24 mouse cellular contexts compared by ENCODE assay signal in the genomic region with DNA sequence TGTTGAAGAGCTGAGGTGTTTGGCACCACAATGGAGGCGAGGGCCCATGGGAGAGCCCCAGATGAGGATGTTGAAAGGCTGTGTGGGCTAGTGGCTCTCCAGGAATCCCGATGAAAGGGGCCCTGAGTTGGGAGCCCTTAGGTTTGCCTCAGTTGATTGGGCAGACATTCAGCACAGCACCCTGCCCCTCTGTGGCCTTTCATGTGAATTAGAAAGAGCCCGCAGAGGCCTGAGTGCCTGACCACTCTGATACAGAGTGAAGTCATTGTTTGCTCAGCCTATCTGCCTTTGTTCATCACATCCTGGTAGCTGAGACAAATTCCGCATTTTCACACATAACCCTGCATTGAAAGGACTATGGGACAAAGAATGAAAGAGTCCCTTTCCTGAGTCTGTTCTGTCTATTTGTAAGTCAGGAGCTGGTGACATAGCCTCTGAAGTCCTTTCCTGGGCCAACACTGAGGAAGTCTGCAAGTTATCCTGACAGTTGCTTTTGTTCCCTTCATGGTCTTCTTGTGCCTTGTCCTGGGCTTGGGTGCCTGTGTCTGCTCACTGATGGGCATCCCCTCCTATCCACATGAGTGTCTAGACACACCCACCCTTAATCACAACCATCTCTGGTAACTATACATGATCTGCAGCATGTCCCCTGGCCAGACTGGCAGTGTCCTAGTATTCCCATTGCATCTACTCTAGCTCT. TPM values are rescaled to one million over a fixed set of nuclear protein-coding genes. Genes with fewer than 3 reads are reported as not detected.
DNase-seq lines count a peak whose midpoint lies in the region; ATAC-seq and TF ChIP-seq lines count a peak whose summit lies in the region.
"Had no signal": no experiment of that assay in that cellular context is flagged by ENCODE, and none has a peak within 500 bp of the region (broad histone marks: within the 10 kb centered on the region; RNA-seq: fewer than 3 reads in every experiment).

No protein-coding gene starts in this region.

- no peak overlapping the region for H3K4me3 ChIP-seq in heart, embryonic 10.5 days
- H3K4me3 ChIP-seq in heart, adult 2 months = no peak overlapping the region
- H3K4me3 ChIP-seq in heart, embryonic 14.5 days (ENCODE audit: control insufficient read depth in 1 of 2, insufficient read depth in 1 of 2, low read depth in 1 of 2, low read length in 2 of 2) = no peak overlapping the region
- no peak overlapping the region for H3K4me3 ChIP-seq in hindbrain, embryonic 10.5 days
- no peak overlapping the region for H3K4me3 ChIP-seq in hindbrain, embryonic 16.5 days (ENCODE audit: low read length)
- H3K4me3 ChIP-seq in embryonic facial prominence, embryonic 12.5 days = no peak overlapping the region
- H3K4me3 ChIP-seq: gastrocnemius, adult 2 months; hindbrain, embryonic 13.5 days; intestine, embryonic 15.5 days had no signal

- no peak for TF ChIP-seq CTCF in heart, adult 2 months (IDR thresholded peaks at IDR 0.05)

- no peaks in the 10 kb centered on the region for H3K36me3 ChIP-seq in heart, embryonic 10.5 days
- H3K36me3 ChIP-seq in heart, adult 2 months (ENCODE audit: control insufficient read depth, insufficient read depth, low read length) = no peaks in the 10 kb centered on the region
- H3K36me3 ChIP-seq in heart, embryonic 14.5 days (ENCODE audit: control insufficient read depth, insufficient read depth, low read length) = no peaks in the 10 kb centered on the region
- no peaks in the 10 kb centered on the region for H3K36me3 ChIP-seq in hindbrain, embryonic 10.5 days
- H3K36me3 ChIP-seq in hindbrain, embryonic 16.5 days (ENCODE audit: control insufficient read depth, insufficient read depth, low read length) = no peaks in the 10 kb centered on the region
- no peaks in the 10 kb centered on the region for H3K36me3 ChIP-seq in embryonic facial prominence, embryonic 12.5 days
- H3K36me3 ChIP-seq: hindbrain, embryonic 13.5 days; intestine, embryonic 15.5 days had no signal

- H3K27me3 ChIP-seq in heart, embryonic 10.5 days (ENCODE audit: insufficient read depth, poor library complexity, severe bottlenecking) = no peaks in the 10 kb centered on the region
- H3K27me3 ChIP-seq in heart, adult 2 months (ENCODE audit: control insufficient read depth, insufficient read depth, low read length) = no peaks in the 10 kb centered on the region
- no peaks in the 10 kb centered on the region for H3K27me3 ChIP-seq in heart, embryonic 14.5 days (ENCODE audit: control insufficient read depth, insufficient read depth, low read length)
- H3K27me3 ChIP-seq in hindbrain, embryonic 10.5 days (ENCODE audit: insufficient read depth, poor library complexity, severe bottlenecking) = no peaks in the 10 kb centered on the region
- H3K27me3 ChIP-seq in hindbrain, embryonic 16.5 days (replicated peaks; ENCODE audit: control insufficient read depth, insufficient read depth, low read length) = no peaks in the 10 kb centered on the region
- no peaks in the 10 kb centered on the region for H3K27me3 ChIP-seq in embryonic facial prominence, embryonic 12.5 days
- H3K27me3 ChIP-seq: hindbrain, embryonic 13.5 days; intestine, embryonic 15.5 days had no signal

- intact Hi-C loops in heart, adult 2 months (cut with DNase I) = no loop called here

- H3K9me3 ChIP-seq in heart, embryonic 10.5 days = no peaks in the 10 kb centered on the region
- H3K9me3 ChIP-seq in heart, embryonic 14.5 days (ENCODE audit: control insufficient read depth, low read length) = no peaks in the 10 kb centered on the region
- H3K9me3 ChIP-seq in hindbrain, embryonic 10.5 days = no peaks in the 10 kb centered on the region
- H3K9me3 ChIP-seq in hindbrain, embryonic 16.5 days (ENCODE audit: control insufficient read depth, low read length) = no peaks in the 10 kb centered on the region
- no peaks in the 10 kb centered on the region for H3K9me3 ChIP-seq in embryonic facial prominence, embryonic 12.5 days
- H3K9me3 ChIP-seq: hindbrain, embryonic 13.5 days; intestine, embryonic 15.5 days had no signal

- TF ChIP-seq EP300 in heart, adult 2 months (IDR thresholded peaks at IDR 0.05; ENCODE audit: insufficient read depth, low read depth, low read length) = no peak

- no peak overlapping the region for H3K4me2 ChIP-seq in heart, embryonic 14.5 days (ENCODE audit: low read length)
- no peak overlapping the region for H3K4me2 ChIP-seq in hindbrain, embryonic 16.5 days (ENCODE audit: low read length)
- no peak overlapping the region for H3K4me2 ChIP-seq in embryonic facial prominence, embryonic 12.5 days (replicated peaks)
- H3K4me2 ChIP-seq: hindbrain, embryonic 13.5 days; intestine, embryonic 15.5 days had no signal

- peaks cover 6% of the 10 kb centered on the region; the same call in 1 of the 2 replicates for H3K4me1 ChIP-seq in heart, embryonic 10.5 days
- H3K4me1 ChIP-seq in heart, adult 2 months (ENCODE audit: control insufficient read depth, insufficient read depth, low read length) = peaks cover 2% of the 10 kb centered on the region; the same call in 1 of the 2 replicates
- H3K4me1 ChIP-seq in heart, embryonic 14.5 days (ENCODE audit: control insufficient read depth in 2 of 2, insufficient read depth in 2 of 2, low read length in 2 of 2) = peaks cover 5 to 6% of the 10 kb centered on the region in 2 experiments; a peak in 2 of 4 replicates
- peaks cover 16% of the 10 kb centered on the region; the same call in 1 of the 2 replicates for H3K4me1 ChIP-seq in hindbrain, embryonic 10.5 days (replicated peaks)
- no peaks in the 10 kb centered on the region for H3K4me1 ChIP-seq in hindbrain, embryonic 16.5 days (ENCODE audit: control insufficient read depth, insufficient read depth, low read depth, low read length)
- H3K4me1 ChIP-seq in embryonic facial prominence, embryonic 12.5 days = no peaks in the 10 kb centered on the region
- H3K4me1 ChIP-seq: hindbrain, embryonic 13.5 days; intestine, embryonic 15.5 days had no signal

- TF ChIP-seq POLR2A in heart, adult 2 months (IDR thresholded peaks at IDR 0.05; ENCODE audit: insufficient read depth, low read depth, low read length) = no peak

- H3K27ac ChIP-seq in heart, embryonic 10.5 days = peak overlapping the region; percentile 56
- H3K27ac ChIP-seq in heart, adult 2 months = no peak overlapping the region
- peak overlapping the region; percentile 68 to 71 for H3K27ac ChIP-seq in heart, embryonic 14.5 days (replicated peaks in 1 of 2; ENCODE audit: control insufficient read depth in 1 of 2, insufficient read depth in 1 of 2, low read depth in 2 of 2, low read length in 2 of 2)
- 0 out of 2 replicates have a peak overlapping the region, but pooled peaks have one; percentile 4 for H3K27ac ChIP-seq in hindbrain, embryonic 10.5 days
- H3K27ac ChIP-seq in hindbrain, embryonic 16.5 days (ENCODE audit: low read depth, low read length) = no peak overlapping the region
- no peak overlapping the region for H3K27ac ChIP-seq in embryonic facial prominence, embryonic 12.5 days
- H3K27ac ChIP-seq: gastrocnemius, adult 2 months; hindbrain, embryonic 13.5 days; intestine, embryonic 15.5 days had no signal

- ATAC-seq in heart, embryonic 14.5 days (ENCODE audit: insufficient number of reproducible peaks, insufficient read depth, low FRiP score, low read depth) = no peak
- ATAC-seq in hindbrain, embryonic 16.5 days = no peak
- ATAC-seq in embryonic facial prominence, embryonic 12.5 days (ENCODE audit: insufficient number of reproducible peaks, insufficient read depth, low FRiP score, low TSS enrichment) = 0 out of 2 replicates have a peak, but pooled peaks have one; percentile 35
- ATAC-seq: forebrain, embryonic 14.5 days; intestine, embryonic 15.5 days had no signal

- H3K79me2 ChIP-seq in heart, adult 2 months (replicated peaks; ENCODE audit: control insufficient read depth, insufficient read depth, low read length) = no peaks in the 10 kb centered on the region

- H3K9ac ChIP-seq in heart, adult 2 months (ENCODE audit: low read depth, low read length) = no peak overlapping the region
- no peak overlapping the region for H3K9ac ChIP-seq in heart, embryonic 14.5 days (ENCODE audit: low read length)
- no peak overlapping the region for H3K9ac ChIP-seq in hindbrain, embryonic 16.5 days (ENCODE audit: low read depth, low read length)
- H3K9ac ChIP-seq in embryonic facial prominence, embryonic 12.5 days = no peak overlapping the region
- H3K9ac ChIP-seq: hindbrain, embryonic 13.5 days; intestine, embryonic 15.5 days had no signal

- 62% methylated on average over 4 of the region's 4 CpGs for WGBS in heart, embryonic 10.5 days
- WGBS in heart, adult 2 months = 52% methylated on average over 4 of the region's 4 CpGs
- WGBS in heart, embryonic 14.5 days = 59% methylated on average over 4 of the region's 4 CpGs
- WGBS in hindbrain, embryonic 10.5 days = 61% methylated on average over 4 of the region's 4 CpGs
- WGBS in hindbrain, embryonic 16.5 days = 56% methylated on average over 4 of the region's 4 CpGs
- 81% methylated on average over 4 of the region's 4 CpGs for WGBS in embryonic facial prominence, embryonic 12.5 days

- peak; percentile 74 for DNase-seq in heart, embryonic 10.5 days (ENCODE audit: low spot score)
- no peak for DNase-seq in heart, adult 2 months
- DNase-seq in heart, adult 18-20 months = no peak
- DNase-seq in hindbrain, embryonic 10.5 days (ENCODE audit: low spot score) = no peak
- DNase-seq in adrenal gland, postnatal 25 days = no peak
- DNase-seq: adrenal gland, postnatal 10 days; cerebellum, adult 11-12 months; cerebellum, adult 9-10 months; cerebellum, postnatal 25 days; gastrocnemius, adult 2 months; gastrocnemius, postnatal 25 days; kidney, adult 18-20 months had no signal

RNA-seq across cellular contexts. Expression of a gene that starts 25.5 kb away (rescaled TPM):
- 15.7 and 25.9 TPM in 2 replicates for polyA plus RNA-seq in heart, embryonic 10.5 days (2016; fragmentation: Nextera tagmentation; extraction: Ambion mirVana)
- total RNA-seq in heart, adult 2 months (2021) = 10 to 100 TPM; 32.2 to 40.4 TPM
- 20.8 and 31.0 TPM in 2 replicates for polyA plus RNA-seq in heart, adult 2 months (2012; rRNA removed)
- polyA plus RNA-seq in heart, embryonic 14.5 days (2014; fragmentation: Nextera tagmentation; extraction: Ambion mirVana) = 42.1 and 54.0 TPM in 2 replicates
- 10 to 100 TPM; 25.5 to 40.3 TPM for total RNA-seq in heart, adult 18-20 months (2021)
- 12.5 and 13.0 TPM in 2 replicates for polyA plus RNA-seq in hindbrain, embryonic 10.5 days (2016; fragmentation: Nextera tagmentation; extraction: Ambion mirVana)
- polyA plus RNA-seq in hindbrain, embryonic 16.5 days (2015; fragmentation: Nextera tagmentation; extraction: Ambion mirVana) = 24.2 and 25.1 TPM in 2 replicates
- 113 and 114 TPM in 2 replicates for polyA plus RNA-seq in embryonic facial prominence, embryonic 12.5 days (2016; fragmentation: Nextera tagmentation; extraction: Ambion mirVana)
- total RNA-seq in adrenal gland, postnatal 25 days (2021) = 40.3 and 43.5 TPM in 2 replicates
- total RNA-seq: granulocyte monocyte progenitor cell, adult 5-6 weeks; MEL had no signal

RNA-seq across cellular contexts. Expression of a gene that starts 41.6 kb away (rescaled TPM):
- polyA plus RNA-seq in heart, embryonic 10.5 days (2016; fragmentation: Nextera tagmentation; extraction: Ambion mirVana) = 0.15 and 4.3 TPM in 2 replicates
- not detected for total RNA-seq in heart, adult 2 months (2021)
- not detected in 2 replicates for polyA plus RNA-seq in heart, adult 2 months (2012; rRNA removed)
- not detected in 2 replicates for polyA plus RNA-seq in heart, embryonic 14.5 days (2014; fragmentation: Nextera tagmentation; extraction: Ambion mirVana)
- total RNA-seq in heart, adult 18-20 months (2021) = not detected
- 0.16 TPM in 1 of 2 replicates, not detected in the other for polyA plus RNA-seq in hindbrain, embryonic 10.5 days (2016; fragmentation: Nextera tagmentation; extraction: Ambion mirVana)
- polyA plus RNA-seq in hindbrain, embryonic 16.5 days (2015; fragmentation: Nextera tagmentation; extraction: Ambion mirVana) = 0.10 and 0.20 TPM in 2 replicates
- polyA plus RNA-seq in embryonic facial prominence, embryonic 12.5 days (2016; fragmentation: Nextera tagmentation; extraction: Ambion mirVana) = 0.96 and 1.1 TPM in 2 replicates
- total RNA-seq in adrenal gland, postnatal 25 days (2021) = 1.00 TPM in 1 of 2 replicates, not detected in the other
- total RNA-seq: gastrocnemius, adult 2 months; gastrocnemius, postnatal 25 days; granulocyte monocyte progenitor cell, adult 5-6 weeks; MEL had no signal
- polyA plus RNA-seq: C2C12 had no signal

RNA-seq across cellular contexts. Expression of a gene that starts 50.8 kb away (rescaled TPM):
- 0.21 TPM in 1 of 2 replicates, not detected in the other for polyA plus RNA-seq in heart, embryonic 10.5 days (2016; fragmentation: Nextera tagmentation; extraction: Ambion mirVana)
- total RNA-seq in heart, adult 2 months (2021) = not detected
- not detected in 2 replicates for polyA plus RNA-seq in heart, adult 2 months (2012; rRNA removed)
- not detected in 2 replicates for polyA plus RNA-seq in heart, embryonic 14.5 days (2014; fragmentation: Nextera tagmentation; extraction: Ambion mirVana)
- total RNA-seq in heart, adult 18-20 months (2021) = not detected
- not detected in 2 replicates for polyA plus RNA-seq in hindbrain, embryonic 10.5 days (2016; fragmentation: Nextera tagmentation; extraction: Ambion mirVana)
- not detected in 2 replicates for polyA plus RNA-seq in hindbrain, embryonic 16.5 days (2015; fragmentation: Nextera tagmentation; extraction: Ambion mirVana)
- not detected in 2 replicates for polyA plus RNA-seq in embryonic facial prominence, embryonic 12.5 days (2016; fragmentation: Nextera tagmentation; extraction: Ambion mirVana)
- not detected in 2 replicates for total RNA-seq in adrenal gland, postnatal 25 days (2021)
- total RNA-seq: adrenal gland, postnatal 10 days; gastrocnemius, adult 2 months; gastrocnemius, postnatal 25 days; granulocyte monocyte progenitor cell, adult 5-6 weeks; MEL had no signal
- polyA plus RNA-seq: C2C12; cortical plate, adult 2 months; embryonic facial prominence, embryonic 14.5 days; forebrain, embryonic 14.5 days; hindbrain, embryonic 13.5 days; intestine, embryonic 15.5 days; kidney, embryonic 14.5 days had no signal

Comparison
In these comparisons a context has a peak if more than half of its experiments do, and no peak if none do; other contexts are left out.
1. H3K27ac ChIP-seq: peak in heart, embryonic 10.5 days (single experiment), heart, embryonic 14.5 days (2 of 2) and hindbrain, embryonic 10.5 days (single experiment); none in heart, adult 2 months (single experiment), hindbrain, embryonic 16.5 days (single experiment) and embryonic facial prominence, embryonic 12.5 days (single experiment).